ENCODE assay signal across 8 mouse cellular contexts in the genomic region with DNA sequence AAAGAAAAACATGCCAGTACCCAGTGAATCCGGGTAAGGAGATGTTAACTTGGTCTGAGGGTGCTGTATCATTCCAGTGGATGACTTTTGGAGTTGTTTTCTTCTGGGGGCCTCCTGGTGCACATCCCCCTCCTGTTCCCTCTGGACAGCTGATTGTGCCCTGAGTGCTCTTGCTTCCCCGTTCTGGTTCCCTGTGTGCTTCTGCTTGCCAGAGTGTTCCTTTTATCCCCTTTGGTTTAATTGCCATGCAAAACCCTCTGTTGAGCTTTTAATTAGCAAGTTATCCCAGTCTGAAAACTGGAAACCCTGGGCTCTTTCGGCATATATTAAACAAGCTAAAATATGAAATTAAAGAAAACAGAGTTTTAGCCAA.
DNase-seq lines count a peak whose midpoint lies in the region; ATAC-seq and TF ChIP-seq lines count a peak whose summit lies in the region.

No protein-coding gene starts in this region.

- H3K4me1 ChIP-seq in heart, adult 2 months (ENCODE audit: control insufficient read depth, insufficient read depth, low read length), result peaks cover 6% of the 10 kb centered on the region
- H3K4me1 ChIP-seq in heart, embryonic 10.5 days, result peaks cover 35% of the 10 kb centered on the region
- no peaks in the 10 kb centered on the region for H3K4me1 ChIP-seq in midbrain, postnatal 0 days (ENCODE audit: insufficient read depth, low read length)
- H3K4me1 ChIP-seq in midbrain, embryonic 14.5 days (ENCODE audit: control insufficient read depth, insufficient read depth, low read length), result no peaks in the 10 kb centered on the region

- no peak overlapping the region for H3K9ac ChIP-seq in heart, adult 2 months (ENCODE audit: low read depth, low read length)
- no peak overlapping the region for H3K9ac ChIP-seq in midbrain, postnatal 0 days (replicated peaks; ENCODE audit: low read length, poor library complexity, severe bottlenecking)
- no peak overlapping the region for H3K9ac ChIP-seq in midbrain, embryonic 14.5 days (replicated peaks; ENCODE audit: low read length)

- no peak for ATAC-seq in midbrain, postnatal 0 days (ENCODE audit: low FRiP score)
- no peak for ATAC-seq in midbrain, embryonic 14.5 days (ENCODE audit: low FRiP score, low TSS enrichment)

- H3K36me3 ChIP-seq in heart, adult 2 months (ENCODE audit: control insufficient read depth, insufficient read depth, low read length), result peaks cover 4% of the 10 kb centered on the region
- H3K36me3 ChIP-seq in heart, embryonic 10.5 days, result no peaks in the 10 kb centered on the region
- H3K36me3 ChIP-seq in midbrain, postnatal 0 days (ENCODE audit: insufficient read depth, low read length), result no peaks in the 10 kb centered on the region
- no peaks in the 10 kb centered on the region for H3K36me3 ChIP-seq in midbrain, embryonic 14.5 days (ENCODE audit: control insufficient read depth, insufficient read depth, low read length)

- WGBS in heart, adult 2 months, result 25% methylated on average over 3 of the region's 3 CpGs
- 43% methylated on average over 3 of the region's 3 CpGs for WGBS in heart, embryonic 10.5 days
- 52% methylated on average over 3 of the region's 3 CpGs for WGBS in midbrain, postnatal 0 days
- 63% methylated on average over 3 of the region's 3 CpGs for WGBS in midbrain, embryonic 14.5 days

- TF ChIP-seq POLR2A in heart, adult 2 months (IDR thresholded peaks at IDR 0.05; ENCODE audit: insufficient read depth, low read depth, low read length), result no peak

- peak overlapping the region; percentile 15; the same call in 1 of the 2 replicates for H3K4me3 ChIP-seq in heart, adult 2 months
- H3K4me3 ChIP-seq in heart, embryonic 10.5 days, result no peak overlapping the region
- H3K4me3 ChIP-seq in midbrain, postnatal 0 days (ENCODE audit: low read depth, low read length), result no peak overlapping the region
- H3K4me3 ChIP-seq in midbrain, embryonic 14.5 days (replicated peaks; ENCODE audit: low read depth, low read length), result no peak overlapping the region

- TF ChIP-seq CTCF in heart, adult 2 months (IDR thresholded peaks at IDR 0.05), result no peak
- TF ChIP-seq CTCF in midbrain, postnatal 0 days (IDR thresholded peaks at IDR 0.05), result no peak

- H3K27ac ChIP-seq in heart, adult 2 months, result peak overlapping the region; percentile 74
- peak overlapping the region; percentile 71 for H3K27ac ChIP-seq in heart, embryonic 10.5 days
- no peak overlapping the region for H3K27ac ChIP-seq in midbrain, postnatal 0 days (ENCODE audit: low read depth, low read length)
- H3K27ac ChIP-seq in midbrain, embryonic 14.5 days (replicated peaks; ENCODE audit: low read depth, low read length), result no peak overlapping the region

- DNase-seq in heart, adult 2 months, result peak; percentile 30 to 42
- no peak for DNase-seq in heart, adult 8-10 months (ENCODE audit: low spot score)
- peak; percentile 49 for DNase-seq in MN1 (ENCODE audit: low spot score)
- DNase-seq in heart, embryonic 10.5 days (ENCODE audit: low spot score), result no peak
- DNase-seq in kidney, postnatal 4 days, result peak; percentile 16 to 36
- no peak for DNase-seq in midbrain, postnatal 0 days (ENCODE audit: low spot score)
- no peak for DNase-seq in midbrain, embryonic 14.5 days
- DNase-seq in Muller cell, postnatal 12 days (ENCODE audit: inconsistent ontology term), result no peak

- intact Hi-C loops in heart, adult 2 months (cut with DNase I), result loop anchor here (5.0 kb wide), 1 partner anchor 39 kb away; no protein-coding TSS in a partner anchor

- no peaks in the 10 kb centered on the region for H3K9me3 ChIP-seq in heart, embryonic 10.5 days
- H3K9me3 ChIP-seq in midbrain, postnatal 0 days (ENCODE audit: low read length), result no peaks in the 10 kb centered on the region
- H3K9me3 ChIP-seq in midbrain, embryonic 14.5 days (ENCODE audit: control insufficient read depth, low read length), result no peaks in the 10 kb centered on the region

- H3K4me2 ChIP-seq in midbrain, postnatal 0 days (ENCODE audit: low read depth, low read length, poor library complexity, severe bottlenecking), result no peak overlapping the region
- H3K4me2 ChIP-seq in midbrain, embryonic 14.5 days (ENCODE audit: low read length), result no peak overlapping the region

- H3K79me2 ChIP-seq in heart, adult 2 months (replicated peaks; ENCODE audit: control insufficient read depth, insufficient read depth, low read length), result no peaks in the 10 kb centered on the region

- TF ChIP-seq EP300 in heart, adult 2 months (IDR thresholded peaks at IDR 0.05; ENCODE audit: insufficient read depth, low read depth, low read length), result no peak

- H3K27me3 ChIP-seq in heart, adult 2 months (ENCODE audit: control insufficient read depth, insufficient read depth, low read length), result no peaks in the 10 kb centered on the region
- H3K27me3 ChIP-seq in heart, embryonic 10.5 days (ENCODE audit: insufficient read depth, poor library complexity, severe bottlenecking), result no peaks in the 10 kb centered on the region
- no peaks in the 10 kb centered on the region for H3K27me3 ChIP-seq in midbrain, postnatal 0 days (ENCODE audit: insufficient read depth, low read length)
- H3K27me3 ChIP-seq in midbrain, embryonic 14.5 days (ENCODE audit: control insufficient read depth, insufficient read depth, low read length), result no peaks in the 10 kb centered on the region

Comparison
In these comparisons a context has a peak if more than half of its experiments do, and no peak if none do; other contexts are left out.
1. DNase-seq: peak in heart, adult 2 months (2 of 2), MN1 (single experiment) and kidney, postnatal 4 days (2 of 2); none in heart, adult 8-10 months (single experiment), heart, embryonic 10.5 days (single experiment), midbrain, postnatal 0 days (single experiment), midbrain, embryonic 14.5 days (single experiment) and Muller cell, postnatal 12 days (single experiment).
2. H3K27ac ChIP-seq: peak in heart, adult 2 months (single experiment) and heart, embryonic 10.5 days (single experiment); none in midbrain, postnatal 0 days (single experiment) and midbrain, embryonic 14.5 days (single experiment).